Mouse (Mus musculus): Measurements from ENCODE around the gene Ptprd.

- TF ChIP-seq CTCF (IDR thresholded peaks at IDR 0.05; ENCODE audit: low read depth, low read length) = no peak
- no peak for TF ChIP-seq TAL1 (conservative IDR thresholded peaks at IDR 0.05; ENCODE audit: low read depth, low read length)
- no peak for TF ChIP-seq GATA1 (IDR thresholded peaks at IDR 0.05; ENCODE audit: borderline replicate concordance, low read length)
These were observed 1221.8 kb downstream of the Ptprd start for GRCm38 (mm10) chr4:76989961-76990360.

All from G1E (cell line).